Mouse (Mus musculus): ENCODE measurements around the gene Gm13289.

GRCm38 (mm10) chr4:88742771-88743371 lies 33.9 kb upstream of the Gm13289 start:
- 0 out of 2 replicates have a peak, but pooled peaks have one; percentile 4 for TF ChIP-seq CTCF (IDR thresholded peaks at IDR 0.05; ENCODE audit: extremely low read depth, insufficient read depth, low read length)
- TF ChIP-seq POLR2A (IDR thresholded peaks at IDR 0.05; ENCODE audit: extremely low read depth, insufficient read depth, low read length) = no peak

Measured in cortical plate, adult 2 months (tissue).